Mouse (Mus musculus): ENCODE results near the gene Scp2.

DNA sequence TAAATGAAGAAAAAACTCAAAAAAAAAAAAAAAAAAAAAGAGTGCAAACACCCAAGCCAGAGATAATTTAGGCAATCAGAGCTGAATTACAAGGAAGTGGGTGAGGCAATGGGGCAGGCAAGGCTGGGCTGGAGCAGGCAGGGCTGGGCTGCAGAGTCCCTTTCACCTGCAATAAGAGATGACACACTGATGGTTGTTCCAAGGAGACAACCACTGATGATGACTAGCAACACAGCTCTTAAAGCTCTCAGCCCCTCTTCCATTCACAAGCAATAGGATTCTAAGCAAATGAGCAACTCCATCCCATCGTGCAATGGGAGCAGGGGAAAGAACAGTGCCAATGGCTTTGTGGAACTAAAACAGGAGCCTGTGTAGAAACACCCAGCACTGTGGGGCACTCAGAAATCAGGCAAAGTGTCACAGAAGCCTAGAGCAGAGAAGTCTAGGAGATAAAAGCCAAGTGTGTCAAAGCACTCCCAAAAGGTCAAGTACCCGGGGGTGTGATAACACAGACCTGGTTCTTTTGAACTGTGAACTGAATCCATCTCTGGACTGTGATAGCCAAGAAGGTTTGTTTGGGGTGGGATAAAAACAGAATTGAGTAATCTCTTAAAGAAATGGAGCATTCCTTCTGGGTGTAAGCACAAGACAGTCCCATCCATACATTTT, 79.5 kb downstream of the Scp2 start:
- TF ChIP-seq POLR2A (IDR thresholded peaks at IDR 0.05; ENCODE audit: borderline replicate concordance, insufficient read depth, low read length) (no peak), CTCF (IDR thresholded peaks at IDR 0.05; ENCODE audit: borderline replicate concordance, insufficient read depth, low read depth, low read length) (no peak)
